Mouse (Mus musculus) splenic B cell, adult 2 months (primary cell): ENCODE measurements around the gene Ormdl3.

Source experiments
- DNase-seq: peaks from one replicate; pipeline ENCODE4 v3.0.0-alpha.2; 2011; ENCODE audit warnings: low read depth, low spot score
- H3K27me3 ChIP-seq: 2 replicates; pipeline ENCODE4 v1.6.1; 2012; ENCODE audit warnings: mild to moderate bottlenecking, low read length, moderate library complexity, mixed read lengths; ENCODE audit not compliant: control insufficient read depth, poor library complexity, insufficient read depth, severe bottlenecking
- H3K36me3 ChIP-seq: 2 replicates; pipeline ENCODE4 v1.6.1; 2012; ENCODE audit warnings: mild to moderate bottlenecking, low read length, moderate library complexity, mixed read lengths; ENCODE audit not compliant: control insufficient read depth, poor library complexity, insufficient read depth, severe bottlenecking

Gene Ormdl3

DNA sequence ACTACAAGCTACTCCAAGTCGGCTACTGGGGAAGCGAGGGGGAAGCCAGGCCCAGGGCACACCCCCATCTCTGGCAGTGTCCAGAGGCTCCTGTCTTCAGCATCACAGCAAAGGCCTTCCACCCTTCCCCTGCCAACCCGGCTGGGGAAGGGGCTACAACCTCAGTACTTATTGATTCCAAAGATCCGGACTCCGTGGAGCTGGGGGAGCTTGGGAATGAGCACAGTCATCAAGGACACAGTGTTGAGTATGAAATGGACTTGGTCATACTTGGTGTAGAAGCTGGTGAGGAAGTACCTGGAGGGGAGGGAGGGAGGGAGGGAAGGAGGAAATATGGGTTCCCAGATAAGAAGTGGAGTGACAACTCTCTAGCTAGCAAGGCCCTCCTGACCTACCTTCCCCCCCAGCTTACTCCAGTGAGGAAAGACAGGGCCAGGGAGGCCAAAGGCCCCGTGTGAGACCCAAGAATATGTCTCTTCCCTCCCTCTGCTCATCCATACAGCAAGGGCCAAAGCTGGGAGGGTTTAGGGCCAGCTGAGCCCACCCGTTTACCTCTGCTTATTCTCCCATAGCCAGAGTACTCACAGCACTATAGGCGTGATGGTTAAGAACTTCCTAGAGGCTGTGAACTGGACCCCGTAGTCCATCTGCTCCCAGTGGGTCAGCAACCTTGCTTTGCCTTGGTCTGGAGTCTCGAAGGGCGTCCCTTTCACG lies 4.5 kb downstream of the Ormdl3 start:
- no peaks in the 10 kb centered on the region; the same call in 1 of the 2 replicates for H3K36me3 ChIP-seq
- no peaks in the 10 kb centered on the region for H3K27me3 ChIP-seq
- DNase-seq, result no peak

DNA sequence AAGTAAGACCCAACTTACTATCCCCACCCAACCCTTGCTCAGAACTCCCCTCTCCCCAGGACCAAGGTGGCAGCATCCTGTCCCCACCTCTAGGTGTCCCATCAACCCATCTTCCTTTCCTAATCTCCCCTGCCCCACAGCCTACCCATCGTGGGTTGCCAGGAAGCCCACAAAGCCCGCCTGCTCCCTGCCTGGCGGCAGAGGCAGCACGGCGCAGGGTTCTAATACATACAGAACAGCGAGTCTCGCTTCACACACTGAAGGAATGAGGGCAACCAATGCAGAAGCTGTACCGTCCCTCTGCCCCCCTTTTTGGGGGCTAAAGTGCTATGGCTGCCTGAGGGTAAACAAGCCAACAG lies 5.2 kb downstream of the Ormdl3 start:
- DNase-seq, result no peak
- Histone ChIP-seq H3K36me3 (no peaks in the 10 kb centered on the region; the same call in 1 of the 2 replicates), H3K27me3 (no peaks in the 10 kb centered on the region)

DNA sequence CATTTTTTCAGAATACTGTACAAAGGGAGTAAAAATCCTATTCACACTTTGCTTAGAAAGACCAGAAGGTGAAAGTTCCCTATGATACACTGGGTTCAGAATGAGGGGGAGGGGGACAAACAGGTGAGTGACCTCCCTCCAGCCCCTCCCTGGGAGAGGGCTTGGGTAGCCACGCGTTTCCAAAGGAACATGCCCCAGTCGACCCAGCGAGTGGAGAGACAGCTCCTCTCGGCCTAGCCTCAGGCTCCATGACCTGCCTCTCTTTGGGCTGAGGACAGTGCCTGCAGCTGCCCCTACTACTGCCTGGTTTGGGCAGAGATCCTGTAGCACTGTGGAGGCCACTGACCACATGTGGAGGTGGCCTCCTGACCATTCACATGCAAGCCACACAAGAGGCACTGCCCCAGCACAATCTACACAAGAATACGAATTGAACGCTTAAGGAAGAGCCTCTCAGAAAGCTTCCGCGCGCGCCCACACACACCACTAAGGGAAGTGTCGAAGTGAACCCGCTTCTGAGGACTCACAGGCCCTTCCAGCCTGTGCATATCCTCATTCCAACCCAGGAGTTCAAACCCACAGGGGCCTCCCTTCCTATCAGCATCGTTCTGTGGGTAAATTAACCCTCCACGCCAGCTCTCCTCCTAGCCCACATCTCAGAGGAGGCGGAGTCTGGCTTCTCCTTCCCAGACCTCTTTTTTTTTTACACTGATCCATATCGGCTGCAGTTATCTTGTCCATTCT lies 5.7 kb downstream of the Ormdl3 start:
- Histone ChIP-seq H3K27me3 (no peaks in the 10 kb centered on the region), H3K36me3 (no peaks in the 10 kb centered on the region; the same call in 1 of the 2 replicates)
- DNase-seq, result no peak

DNA sequence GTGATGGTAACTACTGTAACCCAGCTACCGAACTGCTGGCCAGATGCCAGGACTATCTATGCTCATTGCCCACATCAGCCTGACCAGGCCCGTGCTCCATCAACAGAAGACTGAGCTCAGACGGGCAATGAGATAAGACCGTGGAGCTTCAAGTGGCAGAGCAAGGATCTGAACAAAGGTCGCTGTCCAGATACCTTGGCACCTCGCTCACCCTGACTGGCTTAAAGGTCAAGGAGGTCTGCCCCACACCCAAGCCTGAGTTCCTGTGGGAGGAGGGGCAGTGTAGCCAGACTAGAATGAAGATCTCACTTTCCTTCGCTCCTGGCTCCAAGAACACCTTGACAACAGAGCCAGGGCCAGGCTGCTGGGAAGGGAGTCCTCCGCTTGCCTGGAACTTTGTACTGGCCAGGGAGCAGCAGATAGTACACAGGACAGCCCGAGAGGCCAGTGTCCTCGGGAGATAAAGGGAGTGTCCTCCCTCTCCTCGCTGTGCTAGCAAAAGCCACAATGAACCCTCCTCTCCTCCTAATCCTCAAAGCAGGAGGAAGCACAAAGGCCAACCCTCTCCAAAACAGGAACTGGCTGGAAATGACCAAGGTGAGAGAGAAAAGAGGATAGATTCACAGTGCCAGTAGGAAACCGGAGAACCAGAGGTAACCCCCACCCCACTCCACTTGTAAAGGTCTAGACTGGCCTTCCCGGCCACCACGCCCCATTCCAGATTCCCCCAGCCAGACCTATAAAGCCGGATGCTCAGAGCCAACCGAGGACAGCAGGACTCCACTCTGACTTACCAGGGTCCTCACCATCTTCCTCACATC lies 6.7 kb downstream of the Ormdl3 start:
- Histone ChIP-seq H3K36me3 (no peaks in the 10 kb centered on the region; the same call in 1 of the 2 replicates), H3K27me3 (no peaks in the 10 kb centered on the region)
- DNase-seq, result no peak

DNA sequence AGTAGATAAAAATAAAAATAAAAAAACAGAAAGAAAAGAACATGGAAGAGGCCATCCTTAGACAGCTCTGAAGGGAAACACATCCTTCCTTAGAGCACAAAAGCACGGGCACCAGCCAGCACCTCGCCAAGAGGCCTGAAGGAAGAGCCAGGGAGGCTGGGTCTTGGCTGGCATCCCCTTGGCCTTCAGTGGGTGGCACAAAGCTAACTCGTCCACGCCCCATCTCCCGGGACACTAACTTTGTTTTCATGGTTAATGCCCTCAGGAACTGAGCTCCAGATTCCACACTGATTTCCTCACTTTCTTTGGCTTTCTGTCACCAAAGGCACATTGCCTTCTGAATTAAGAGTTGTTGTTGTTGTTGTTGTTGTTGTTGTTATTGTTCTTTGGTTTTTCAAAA lies 9.4 kb downstream of the Ormdl3 start:
- Histone ChIP-seq H3K36me3 (no peaks in the 10 kb centered on the region; the same call in 1 of the 2 replicates), H3K27me3 (no peaks in the 10 kb centered on the region)
- DNase-seq, result no peak

DNA sequence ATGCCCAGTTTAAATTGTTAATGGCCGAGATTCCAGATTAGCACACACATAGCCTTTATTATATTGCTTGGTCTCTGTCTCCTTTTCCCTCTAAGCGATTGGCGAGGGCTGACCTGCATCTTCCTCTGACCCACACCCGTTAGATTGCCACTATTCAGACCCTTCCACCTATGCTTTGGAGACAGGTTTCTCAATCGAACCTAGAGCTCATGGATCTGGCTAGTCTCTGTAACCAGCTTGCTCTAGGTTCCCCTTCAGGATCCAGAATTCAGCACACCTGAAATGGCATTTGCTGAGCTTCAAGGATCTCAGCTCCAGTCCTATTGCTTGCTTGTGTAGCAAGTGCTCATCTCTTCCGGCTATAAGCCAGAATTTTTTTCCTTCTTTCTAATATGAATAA lies 17.7 kb downstream of the Ormdl3 start:
- H3K36me3 ChIP-seq, result no peaks in the 10 kb centered on the region
- no peak for DNase-seq
- H3K27me3 ChIP-seq, result no peaks in the 10 kb centered on the region

DNA sequence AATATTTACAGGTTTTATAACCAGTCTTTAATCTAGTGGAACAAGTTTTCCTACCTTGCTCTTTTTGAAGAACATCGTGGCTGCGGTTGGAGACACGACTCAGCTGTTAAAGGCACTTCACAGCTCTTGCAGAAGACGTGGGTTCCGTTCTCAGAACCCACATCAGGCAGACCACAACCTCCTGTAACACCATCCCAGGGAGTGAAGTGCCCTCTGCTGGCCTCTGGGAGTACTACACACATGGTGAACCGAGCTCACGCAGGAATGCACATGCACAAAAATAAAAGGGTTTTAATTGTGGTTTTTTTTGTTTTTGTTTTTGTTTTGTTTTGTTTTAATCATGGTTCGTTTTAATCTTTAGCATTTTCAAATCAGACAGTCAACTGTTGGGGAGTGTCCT lies 18.8 kb downstream of the Ormdl3 start:
- Histone ChIP-seq H3K27me3 (no peaks in the 10 kb centered on the region), H3K36me3 (no peaks in the 10 kb centered on the region)
- DNase-seq, result peak; percentile 47

DNA sequence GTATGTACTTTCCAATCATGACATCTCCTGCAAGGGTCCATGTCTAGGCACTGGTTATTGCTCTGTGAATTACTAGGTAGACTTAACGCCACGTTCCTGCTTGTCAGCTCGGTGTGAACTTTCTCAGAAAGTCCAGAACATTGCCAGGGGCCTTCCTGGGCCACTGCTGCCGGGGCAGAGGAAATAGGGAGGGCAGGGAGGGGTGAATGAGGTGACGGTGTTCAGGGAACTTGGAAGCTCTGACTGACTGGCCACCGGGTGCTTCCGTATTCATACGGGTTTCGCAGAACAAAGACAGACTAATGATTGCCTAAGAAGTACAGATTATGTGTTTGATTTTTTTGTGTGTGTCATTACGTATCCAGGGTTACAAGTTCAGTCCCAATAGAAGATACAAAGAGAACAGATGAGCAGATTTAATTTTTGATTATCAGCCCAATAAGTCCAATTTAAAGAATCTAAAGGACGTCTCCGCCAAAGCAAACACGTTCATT lies 23.2 kb downstream of the Ormdl3 start:
- no peaks in the 10 kb centered on the region for H3K36me3 ChIP-seq
- DNase-seq, result no peak
- no peaks in the 10 kb centered on the region for H3K27me3 ChIP-seq

DNA sequence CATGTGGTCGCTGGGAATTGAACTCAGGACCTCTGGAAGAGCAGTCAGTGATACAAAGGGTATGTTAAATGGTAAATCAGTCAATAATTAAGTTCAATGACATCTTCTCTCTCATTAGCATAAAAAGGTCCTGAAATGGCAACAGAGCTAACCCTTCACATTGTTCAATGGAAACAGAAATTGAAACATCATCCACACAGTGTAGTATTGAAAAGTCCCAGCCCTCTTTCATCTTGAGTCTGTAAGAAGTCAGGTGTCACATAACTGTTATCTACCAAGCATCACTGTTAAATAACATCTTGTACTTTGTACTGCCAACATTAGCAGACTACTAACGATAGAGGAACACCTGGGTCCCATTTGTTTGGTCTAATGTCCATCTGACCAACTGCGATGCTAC lies 24.1 kb downstream of the Ormdl3 start:
- no peak for DNase-seq
- no peaks in the 10 kb centered on the region for H3K27me3 ChIP-seq
- no peaks in the 10 kb centered on the region for H3K36me3 ChIP-seq

DNA sequence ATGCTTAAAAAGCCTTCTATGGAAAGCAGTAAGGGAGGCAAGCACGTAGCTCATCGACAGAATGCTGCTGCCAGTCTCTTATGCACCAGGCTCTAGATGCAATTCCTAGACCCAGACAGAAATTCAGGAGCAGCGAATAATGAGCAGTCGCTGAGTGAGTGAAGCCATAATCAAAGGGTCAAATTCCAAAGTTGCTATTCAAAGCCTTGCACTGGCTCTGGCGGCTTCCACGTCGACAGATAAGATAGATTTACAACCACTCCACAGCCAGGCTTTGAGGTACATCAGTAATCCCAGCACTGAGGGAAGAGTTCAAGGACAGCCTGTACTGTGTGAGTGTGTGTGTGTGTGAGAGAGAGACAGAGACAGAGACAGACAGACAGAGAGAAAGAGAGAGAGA lies 26.2 kb downstream of the Ormdl3 start:
- DNase-seq, result no peak
- no peaks in the 10 kb centered on the region for H3K27me3 ChIP-seq
- no peaks in the 10 kb centered on the region for H3K36me3 ChIP-seq

DNA sequence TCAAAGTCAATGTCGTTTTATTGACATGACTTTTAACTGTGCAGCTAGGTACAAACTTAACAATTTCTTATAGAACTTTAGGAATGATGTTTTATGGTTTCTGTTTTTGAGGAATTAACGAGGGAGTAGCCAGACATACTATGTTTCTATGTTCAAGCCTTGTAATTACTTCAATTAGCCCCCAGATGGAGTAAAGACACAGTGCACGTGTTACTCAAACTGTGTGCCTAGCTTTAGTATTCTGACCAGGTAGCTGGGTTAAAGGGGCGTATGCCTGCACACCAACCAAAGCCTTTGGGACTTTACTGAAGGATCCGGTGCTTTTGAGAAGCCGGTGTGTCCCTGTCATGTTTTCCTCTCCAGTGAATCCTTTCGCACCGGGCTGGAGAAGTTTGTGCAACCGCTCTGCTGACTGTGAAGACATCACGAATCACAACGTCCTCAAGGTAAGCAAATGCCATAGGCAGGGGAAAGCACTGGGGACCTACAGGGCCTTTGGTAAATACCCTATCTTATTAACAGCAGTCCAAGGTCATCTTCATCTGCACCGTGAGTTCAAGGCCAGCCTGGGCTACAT lies 32.0 kb downstream of the Ormdl3 start:
- peak; percentile 66 for DNase-seq
- H3K36me3 ChIP-seq, result no peaks in the 10 kb centered on the region
- no peaks in the 10 kb centered on the region for H3K27me3 ChIP-seq

DNA sequence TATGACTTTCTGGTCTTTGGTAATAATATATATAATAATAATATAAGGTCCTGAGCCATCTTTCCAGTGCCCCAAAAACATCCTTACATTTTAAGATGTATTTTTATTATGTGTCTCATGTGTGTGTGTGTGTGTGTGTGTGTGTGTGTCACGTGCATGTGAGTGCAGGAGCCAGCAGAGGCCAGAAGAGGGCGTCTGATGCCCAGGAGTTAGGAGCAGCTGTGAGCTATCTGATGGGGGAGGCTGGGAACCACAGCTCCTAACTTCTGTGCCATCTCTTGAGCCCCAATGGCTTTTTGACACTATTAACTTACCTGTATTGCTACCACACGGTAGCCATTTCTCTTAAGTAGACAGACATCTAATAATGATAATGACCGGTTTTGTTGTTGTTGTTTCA lies 33.2 kb downstream of the Ormdl3 start:
- DNase-seq, result no peak

DNA sequence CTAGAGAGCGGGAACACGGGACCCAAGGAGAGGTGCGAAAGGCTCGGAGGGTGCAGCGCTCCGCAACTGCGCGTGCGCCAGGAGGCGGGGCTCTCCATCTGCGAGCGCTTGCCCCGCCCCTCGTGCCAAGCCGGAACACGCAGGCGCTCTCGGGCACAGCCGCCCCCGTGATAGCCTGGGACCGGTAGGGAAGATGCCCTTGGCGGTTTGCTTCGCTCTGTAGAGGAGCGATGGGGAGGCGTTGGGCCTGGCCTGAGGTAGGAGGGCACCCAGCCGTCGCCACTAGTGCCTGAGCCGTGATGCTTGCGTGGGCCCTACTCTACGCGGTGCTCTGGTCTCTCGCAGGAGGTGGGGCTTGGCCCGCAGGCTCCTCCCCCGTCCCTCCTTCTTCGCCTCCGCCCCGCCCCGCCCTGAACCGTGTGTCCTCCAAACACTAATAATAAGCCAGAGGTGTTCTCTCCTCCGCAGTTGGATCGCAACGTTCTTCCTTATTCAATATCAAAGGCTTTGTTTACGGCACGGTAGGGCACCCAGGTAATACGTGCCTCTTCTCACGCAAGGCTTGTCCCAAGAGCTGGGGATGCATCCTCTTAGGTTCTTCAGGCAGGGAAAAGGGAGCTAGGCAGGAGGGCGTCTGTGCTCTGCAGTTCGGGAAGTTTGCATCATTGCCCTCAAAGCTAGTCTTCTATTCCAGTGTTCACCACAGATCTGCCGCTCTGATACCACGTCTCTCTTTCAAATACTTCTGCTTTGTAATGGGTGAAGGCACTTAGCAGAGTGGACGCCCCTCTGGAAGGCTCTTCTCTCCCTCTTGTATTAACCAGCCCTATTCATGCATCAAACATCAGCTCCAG lies 36.0 kb downstream of the Ormdl3 start, which contains the start of gene Zpbp2:
Gene Zpbp2, plus strand, starts transcription at position 123 of the 854 bp plus-strand sequence.
- no peaks in the 10 kb centered on the region for H3K36me3 ChIP-seq
- DNase-seq, result peak; percentile 97
- no peaks in the 10 kb centered on the region for H3K27me3 ChIP-seq

More for the DNA sequence above, 33.2 kb downstream of the Ormdl3 start:
- no peaks in the 10 kb centered on the region for H3K36me3 ChIP-seq
- H3K27me3 ChIP-seq, result no peaks in the 10 kb centered on the region
